Mouse (Mus musculus): Measurements from ENCODE around the gene Guca2a. TPM values are rescaled to one million over a fixed set of nuclear protein-coding genes. Genes with fewer than 3 reads are reported as not detected.

Gene Guca2a
- not detected for polyA plus RNA-seq (2017; shearing (Covaris generic))

GRCm38 (mm10) chr4:119637176-119637845, at the start of gene Guca2a:
Gene Guca2a, plus strand, starts transcription at chr4:119637704.

GRCm38 (mm10) chr4:119658731-119659130, 21.2 kb downstream of the Guca2a start, which contains the start of gene Guca2b:
Gene Guca2b, minus strand, starts transcription at chr4:119658954.

Other genes starting within 250 kb of the Guca2a start
- gene Ccdc30, start 222.2 kb upstream of the Guca2a start, polyA plus RNA-seq (2017; shearing (Covaris generic)): 7.8 TPM
- gene Ppcs, start 215.3 kb upstream of the Guca2a start, polyA plus RNA-seq (2017; shearing (Covaris generic)): 68.2 TPM
- gene Zmynd12, start 214.9 kb upstream of the Guca2a start, polyA plus RNA-seq (2017; shearing (Covaris generic)): 0.27 TPM
- gene Rimkla, start 145.1 kb upstream of the Guca2a start, polyA plus RNA-seq (2017; shearing (Covaris generic)): 0.11 TPM
- 18.3 TPM for gene Foxj3, start 100.7 kb upstream of the Guca2a start, polyA plus RNA-seq (2017; shearing (Covaris generic))
- gene Frg2f1, start 98.2 kb upstream of the Guca2a start, polyA plus RNA-seq (2017; shearing (Covaris generic)): 3.7 TPM
- gene Guca2b, start 21.2 kb downstream of the Guca2a start, polyA plus RNA-seq (2017; shearing (Covaris generic)): not detected
- gene Hivep3, start 96.1 kb downstream of the Guca2a start, polyA plus RNA-seq (2017; shearing (Covaris generic)): 43.5 TPM